Mouse (Mus musculus) liver, embryonic 13.5 days (tissue): ENCODE results near the gene Slc35a5. TPM values are rescaled to one million over a fixed set of nuclear protein-coding genes. Genes with fewer than 3 reads are reported as not detected.

Experiments used
- ATAC-seq: fragments of 200-750 bp; cut with Nextera tagmentation; 2 replicates; pipeline ENCODE4 v1.8.0; 2017; ENCODE audit warnings: low read depth, mild to moderate bottlenecking, moderate number of reproducible peaks, moderate library complexity
- DNase-seq: peaks from one replicate; pipeline ENCODE4 v3.0.0; 2022
- H3K27ac ChIP-seq: fragments of 300-500 bp; sonication (generic); 2 replicates; pipeline ENCODE4 v1.5.1; 2015; ENCODE audit warnings: moderate library complexity, mild to moderate bottlenecking, inconsistent platforms
- H3K27me3 ChIP-seq: fragments of 300-500 bp; sonication (generic); 2 replicates; pipeline ENCODE4 v1.6.1; 2015; ENCODE audit warnings: mild to moderate bottlenecking, inconsistent platforms
- H3K36me3 ChIP-seq: fragments of 300-500 bp; sonication (generic); 2 replicates; pipeline ENCODE4 v1.6.1; 2015; ENCODE audit warnings: mild to moderate bottlenecking, inconsistent platforms
- H3K4me1 ChIP-seq: fragments of 300-500 bp; sonication (generic); replicated peaks from 2 replicates; pipeline ENCODE4 v1.6.1; 2015; ENCODE audit warnings: inconsistent platforms
- H3K4me2 ChIP-seq: fragments of 300-500 bp; sonication (generic); 2 replicates; pipeline ENCODE4 v1.6.1; 2015; ENCODE audit warnings: inconsistent platforms, mild to moderate bottlenecking, moderate library complexity
- H3K4me3 ChIP-seq: fragments of 300-500 bp; sonication (generic); replicated peaks from 2 replicates; pipeline ENCODE4 v1.5.1; 2015; ENCODE audit warnings: mild to moderate bottlenecking, inconsistent platforms
- H3K9ac ChIP-seq: fragments of 300-500 bp; sonication (generic); 2 replicates; pipeline ENCODE4 v1.6.1; 2015; ENCODE audit warnings: mild to moderate bottlenecking, inconsistent platforms
- H3K9me3 ChIP-seq: fragments of 300-500 bp; sonication (generic); replicated peaks from 2 replicates; pipeline ENCODE4 v1.6.1; 2016; ENCODE audit warnings: inconsistent platforms
- WGBS: fragments of 180-500 bp; shearing (Covaris S2); methylation state at CpG from one replicate; pipeline ENCODE4 v1.1.7; 2015; ENCODE audit not compliant: insufficient replicate concordance; 5-methylcytosine and 5-hydroxymethylcytosine counted together
- polyA plus RNA-seq: library from polyadenylated mRNA; unstranded; fragments of >200 nt; fragmentation: Nextera tagmentation; extraction: Ambion mirVana; gene quantifications from 2 replicates; pipeline ENCODE4 v1.2.1, GENCODE M21; 2015

Gene Slc35a5
- polyA plus RNA-seq, 1 experiment from 2014 or later: 6.0 TPM

- ATAC-seq (no peak), DNase-seq (no peak)
- H3K9me3 ChIP-seq: no peaks in the 10 kb centered on the region
- H3K27ac ChIP-seq: no peak overlapping the region
- no peak overlapping the region for H3K4me2 ChIP-seq
- H3K9ac ChIP-seq: no peak overlapping the region
- 66% methylated on average over 10 of the region's 10 CpGs for WGBS
- no peak overlapping the region for H3K4me3 ChIP-seq
- H3K27me3 ChIP-seq: no peaks in the 10 kb centered on the region
- peaks cover 38% of the 10 kb centered on the region for H3K36me3 ChIP-seq
- H3K4me1 ChIP-seq: no peaks in the 10 kb centered on the region
Observed at GRCm38 (mm10) chr16:45148488-45149082, 9.9 kb downstream of the Slc35a5 start.

GRCm38 (mm10) chr16:45145119-45145518, 13.4 kb downstream of the Slc35a5 start:
- H3K36me3 ChIP-seq: peaks cover 52% of the 10 kb centered on the region
- 67% methylated on average over 6 of the region's 6 CpGs for WGBS
- DNase-seq (no peak), ATAC-seq (no peak)
- no peaks in the 10 kb centered on the region for H3K27me3 ChIP-seq
- no peak overlapping the region for H3K4me3 ChIP-seq
- no peaks in the 10 kb centered on the region for H3K4me1 ChIP-seq
- H3K9me3 ChIP-seq: no peaks in the 10 kb centered on the region
- H3K4me2 ChIP-seq: no peak overlapping the region
- no peak overlapping the region for H3K27ac ChIP-seq
- H3K9ac ChIP-seq: no peak overlapping the region

GRCm38 (mm10) chr16:45142565-45142964, 15.9 kb downstream of the Slc35a5 start:
- Histone ChIP-seq H3K4me1 (no peaks in the 10 kb centered on the region), H3K4me2 (no peak overlapping the region), H3K36me3 (peaks cover 51% of the 10 kb centered on the region), H3K27ac (no peak overlapping the region), H3K9me3 (no peaks in the 10 kb centered on the region), H3K4me3 (no peak overlapping the region), H3K9ac (no peak overlapping the region), H3K27me3 (no peaks in the 10 kb centered on the region)
- no peak for DNase-seq
- 75% methylated on average over 5 of the region's 5 CpGs for WGBS
- no peak for ATAC-seq

GRCm38 (mm10) chr16:45141711-45142110, 16.8 kb downstream of the Slc35a5 start:
- H3K4me3 ChIP-seq: no peak overlapping the region
- no peaks in the 10 kb centered on the region for H3K27me3 ChIP-seq
- no peak overlapping the region for H3K4me2 ChIP-seq
- WGBS: 77% methylated on average over 5 of the region's 5 CpGs
- no peaks in the 10 kb centered on the region for H3K4me1 ChIP-seq
- DNase-seq: no peak
- no peak overlapping the region for H3K9ac ChIP-seq
- ATAC-seq: no peak
- no peaks in the 10 kb centered on the region for H3K9me3 ChIP-seq
- H3K36me3 ChIP-seq: peaks cover 51% of the 10 kb centered on the region
- no peak overlapping the region for H3K27ac ChIP-seq

- no peaks in the 10 kb centered on the region for H3K9me3 ChIP-seq
- no peaks in the 10 kb centered on the region for H3K36me3 ChIP-seq
- no peak overlapping the region for H3K27ac ChIP-seq
- no peak overlapping the region for H3K4me3 ChIP-seq
- H3K9ac ChIP-seq: no peak overlapping the region
- ATAC-seq (no peak), DNase-seq (no peak)
- H3K4me1 ChIP-seq: no peaks in the 10 kb centered on the region
- no peak overlapping the region for H3K4me2 ChIP-seq
- 64% methylated on average over 2 of the region's 2 CpGs for WGBS
- no peaks in the 10 kb centered on the region for H3K27me3 ChIP-seq
Observed at GRCm38 (mm10) chr16:45127936-45128710, 30.4 kb downstream of the Slc35a5 start.

GRCm38 (mm10) chr16:45124230-45125203, 34.0 kb downstream of the Slc35a5 start:
- no peaks in the 10 kb centered on the region for H3K9me3 ChIP-seq
- no peak overlapping the region for H3K27ac ChIP-seq
- no peak overlapping the region for H3K9ac ChIP-seq
- no peak overlapping the region for H3K4me3 ChIP-seq
- 54% methylated on average over 9 of the region's 9 CpGs for WGBS
- no peaks in the 10 kb centered on the region for H3K27me3 ChIP-seq
- H3K4me1 ChIP-seq: no peaks in the 10 kb centered on the region
- no peak for ATAC-seq
- no peaks in the 10 kb centered on the region for H3K36me3 ChIP-seq
- no peak for DNase-seq
- H3K4me2 ChIP-seq: no peak overlapping the region

GRCm38 (mm10) chr16:45122571-45122970, 35.9 kb downstream of the Slc35a5 start:
- Histone ChIP-seq H3K9ac (no peak overlapping the region), H3K4me3 (no peak overlapping the region), H3K4me1 (no peaks in the 10 kb centered on the region), H3K4me2 (no peak overlapping the region), H3K27ac (no peak overlapping the region), H3K36me3 (no peaks in the 10 kb centered on the region), H3K9me3 (no peaks in the 10 kb centered on the region), H3K27me3 (no peaks in the 10 kb centered on the region)
- ATAC-seq (no peak), DNase-seq (no peak)
- WGBS: 57% methylated on average over 5 of the region's 5 CpGs

GRCm38 (mm10) chr16:45120844-45121425, 37.6 kb downstream of the Slc35a5 start:
- ATAC-seq: no peak
- no peak overlapping the region for H3K27ac ChIP-seq
- WGBS: 57% methylated on average over 5 of the region's 5 CpGs

GRCm38 (mm10) chr16:45118760-45119159, 39.7 kb downstream of the Slc35a5 start:
- ATAC-seq (no peak), DNase-seq (no peak)
- Histone ChIP-seq H3K4me3 (no peak overlapping the region), H3K27me3 (no peaks in the 10 kb centered on the region), H3K4me1 (no peaks in the 10 kb centered on the region), H3K9me3 (no peaks in the 10 kb centered on the region), H3K9ac (no peak overlapping the region), H3K36me3 (no peaks in the 10 kb centered on the region), H3K27ac (no peak overlapping the region), H3K4me2 (no peak overlapping the region)
- 61% methylated on average over 3 of the region's 3 CpGs for whole genome bisulfite sequencing

More at GRCm38 (mm10) chr16:45120844-45121425, 37.6 kb downstream of the Slc35a5 start:
- Histone ChIP-seq H3K36me3 (no peaks in the 10 kb centered on the region), H3K4me2 (no peak overlapping the region), H3K4me3 (no peak overlapping the region), H3K4me1 (no peaks in the 10 kb centered on the region), H3K9me3 (no peaks in the 10 kb centered on the region), H3K9ac (no peak overlapping the region), H3K27me3 (no peaks in the 10 kb centered on the region)
- DNase-seq: no peak

GRCm38 (mm10) chr16:45117200-45117599, 41.3 kb downstream of the Slc35a5 start:
- Histone ChIP-seq H3K27me3 (no peaks in the 10 kb centered on the region), H3K36me3 (no peaks in the 10 kb centered on the region), H3K9ac (no peak overlapping the region), H3K4me2 (no peak overlapping the region), H3K9me3 (no peaks in the 10 kb centered on the region), H3K27ac (no peak overlapping the region), H3K4me1 (no peaks in the 10 kb centered on the region), H3K4me3 (no peak overlapping the region)
- ATAC-seq: no peak
- no peak for DNase-seq
- 53% methylated on average over 3 of the region's 3 CpGs for WGBS

GRCm38 (mm10) chr16:45110498-45110897, 48.0 kb downstream of the Slc35a5 start:
- no peak for DNase-seq

More at GRCm38 (mm10) chr16:45110498-45110897, 48.0 kb downstream of the Slc35a5 start:
- 20% methylated on average over 4 of the region's 4 CpGs for WGBS
- Histone ChIP-seq H3K27me3 (no peaks in the 10 kb centered on the region), H3K36me3 (no peaks in the 10 kb centered on the region), H3K4me1 (no peaks in the 10 kb centered on the region), H3K27ac (no peak overlapping the region), H3K4me3 (no peak overlapping the region), H3K9me3 (no peaks in the 10 kb centered on the region), H3K4me2 (no peak overlapping the region), H3K9ac (no peak overlapping the region)
- no peak for ATAC-seq
